Mouse (Mus musculus) limb, embryonic 12.5 days (tissue): ENCODE results near the gene Fitm1. TPM values are rescaled to one million over a fixed set of nuclear protein-coding genes. Genes with fewer than 3 reads are reported as not detected.

Experiments used
- ATAC-seq: fragments of 200-750 bp; cut with Nextera tagmentation; 2 replicates; pipeline ENCODE4 v1.8.0; 2017; ENCODE audit warnings: low read depth, moderate TSS enrichment; ENCODE audit not compliant: insufficient number of reproducible peaks, insufficient read depth, low FRiP score, low TSS enrichment
- H3K27ac ChIP-seq: fragments of 300-500 bp; sonication (generic); 2 replicates; pipeline ENCODE4 v1.5.1; 2016; ENCODE audit warnings: mild to moderate bottlenecking, moderate library complexity
- H3K27me3 ChIP-seq: fragments of 300-500 bp; sonication (generic); 2 replicates; pipeline ENCODE4 v1.6.1; 2016; ENCODE audit warnings: mild to moderate bottlenecking, moderate library complexity
- H3K36me3 ChIP-seq: fragments of 300-500 bp; sonication (generic); 2 replicates; pipeline ENCODE4 v1.6.1; 2016; ENCODE audit warnings: mild to moderate bottlenecking, moderate library complexity
- H3K4me1 ChIP-seq: fragments of 300-500 bp; sonication (generic); replicated peaks from 2 replicates; pipeline ENCODE4 v1.6.1; 2016
- H3K4me2 ChIP-seq: fragments of 300-500 bp; sonication (generic); 2 replicates; pipeline ENCODE4 v1.6.1; 2016; ENCODE audit warnings: mild to moderate bottlenecking, moderate library complexity
- H3K4me3 ChIP-seq: fragments of 300-500 bp; sonication (generic); replicated peaks from 2 replicates; pipeline ENCODE4 v1.5.1; 2016; ENCODE audit warnings: mild to moderate bottlenecking
- H3K9ac ChIP-seq: fragments of 300-500 bp; sonication (generic); replicated peaks from 2 replicates; pipeline ENCODE4 v1.6.1; 2016; ENCODE audit warnings: mild to moderate bottlenecking, moderate library complexity
- H3K9me3 ChIP-seq: fragments of 300-500 bp; sonication (generic); 2 replicates; pipeline ENCODE4 v1.6.1; 2016; ENCODE audit warnings: mild to moderate bottlenecking, moderate library complexity
- WGBS: fragments of 180-500 bp; shearing (Covaris S2); methylation state at CpG from one replicate; pipeline ENCODE4 v1.1.7; 2016; 5-methylcytosine and 5-hydroxymethylcytosine counted together
- polyA plus RNA-seq: library from polyadenylated mRNA; unstranded; fragments of >200 nt; fragmentation: Nextera tagmentation; extraction: Ambion mirVana; gene quantifications from 2 replicates; pipeline ENCODE4 v1.2.1, GENCODE M21; 2016

Gene Fitm1
- 16.0 and 16.1 TPM in 2 replicates for polyA plus RNA-seq

DNA sequence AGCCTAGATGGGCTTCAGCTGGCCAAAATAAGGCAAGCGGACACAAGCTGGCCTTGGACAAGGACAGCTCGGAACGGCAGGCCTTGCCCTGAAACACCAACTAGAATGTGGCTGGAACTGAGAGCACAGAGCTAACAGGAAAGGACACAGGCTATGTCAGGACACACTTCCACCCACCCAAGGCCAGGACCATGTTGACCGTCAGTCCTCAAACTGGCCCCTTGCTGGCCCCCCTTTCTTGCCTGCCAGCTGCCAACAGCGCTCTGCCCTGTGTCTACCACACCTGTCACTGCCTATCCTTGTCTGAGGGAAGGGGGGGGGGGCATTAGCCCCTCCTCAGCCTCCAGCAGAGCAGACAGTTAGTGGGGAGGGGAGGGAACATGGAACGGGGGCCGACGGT lies at the start of gene Fitm1:
Fitm1 (plus strand) TSS at position 316 of the 400 bp plus-strand sequence.
- 70% methylated on average over 8 of the region's 8 CpGs for WGBS
- Histone ChIP-seq H3K4me3 (peak within 1 kb of the TSS; percentile 11; the same call in 1 of the 2 replicates), H3K27me3 (no peaks in the 10 kb centered on the region), H3K4me1 (peaks cover 15% of the 10 kb centered on the region), H3K4me2 (peak within 1 kb of the TSS; percentile 23; the same call in 1 of the 2 replicates), H3K36me3 (peaks cover 12% of the 10 kb centered on the region), H3K9me3 (no peaks in the 10 kb centered on the region), H3K27ac (0 out of 2 replicates have a peak within 1 kb of the TSS, but pooled peaks have one; percentile 7), H3K9ac (peak within 1 kb of the TSS; percentile 5; the same call in 1 of the 2 replicates)
- no peak; the same call in 1 of the 2 replicates for ATAC-seq

DNA sequence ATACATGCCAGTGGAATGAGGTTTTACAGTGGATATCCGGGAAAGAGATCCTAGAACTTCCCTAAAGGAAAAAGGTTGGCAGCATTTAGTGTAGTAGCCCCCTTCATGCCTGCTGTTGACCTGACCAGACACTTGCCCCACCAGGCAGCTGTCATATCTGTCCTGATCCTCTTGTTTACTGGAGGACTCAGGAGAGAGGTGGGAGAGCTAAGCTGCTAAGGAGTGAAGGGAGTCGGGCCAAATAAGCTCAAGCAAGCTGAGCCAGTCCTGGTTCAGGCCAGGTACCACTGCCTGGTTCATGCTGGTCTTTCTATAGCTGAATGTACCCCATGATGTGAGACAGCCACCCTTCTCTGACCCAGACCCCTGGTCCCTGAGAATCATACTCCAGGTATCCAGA lies 48.7 kb upstream of the Fitm1 start:
- no peak overlapping the region for H3K4me3 ChIP-seq

DNA sequence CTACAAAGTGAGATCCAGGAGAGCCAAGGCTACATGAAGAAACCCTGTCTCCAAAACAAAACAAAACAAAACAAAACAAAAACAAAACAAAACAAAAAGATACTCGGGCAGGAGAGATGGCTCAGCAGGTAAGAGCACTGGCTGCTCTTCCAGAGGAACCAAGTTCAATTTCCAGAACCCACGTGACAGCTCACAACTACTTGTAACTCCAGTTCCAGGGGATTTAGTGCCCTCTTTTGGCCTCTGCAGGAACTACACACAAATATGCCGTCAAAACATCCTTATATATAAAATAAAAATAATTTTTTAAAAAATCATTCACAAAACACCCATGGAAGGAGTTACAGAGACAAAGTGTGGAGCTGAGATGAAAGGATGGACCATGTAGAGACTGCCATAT lies 47.5 kb upstream of the Fitm1 start:
- Histone ChIP-seq H3K27ac (no peak overlapping the region), H3K9me3 (no peaks in the 10 kb centered on the region), H3K4me1 (no peaks in the 10 kb centered on the region), H3K9ac (no peak overlapping the region), H3K4me2 (no peak overlapping the region), H3K36me3 (no peaks in the 10 kb centered on the region), H3K4me3 (no peak overlapping the region), H3K27me3 (peaks cover 36% of the 10 kb centered on the region)
- ATAC-seq: no peak
- WGBS: 21% methylated on average over 3 of the region's 3 CpGs

More for the DNA sequence above, 48.7 kb upstream of the Fitm1 start:
- Histone ChIP-seq H3K36me3 (no peaks in the 10 kb centered on the region), H3K9me3 (no peaks in the 10 kb centered on the region), H3K4me1 (no peaks in the 10 kb centered on the region), H3K27me3 (peaks cover 48% of the 10 kb centered on the region), H3K4me2 (no peak overlapping the region), H3K27ac (no peak overlapping the region), H3K9ac (no peak overlapping the region)
- 81% methylated on average over 2 of the region's 2 CpGs for WGBS
- no peak for ATAC-seq

DNA sequence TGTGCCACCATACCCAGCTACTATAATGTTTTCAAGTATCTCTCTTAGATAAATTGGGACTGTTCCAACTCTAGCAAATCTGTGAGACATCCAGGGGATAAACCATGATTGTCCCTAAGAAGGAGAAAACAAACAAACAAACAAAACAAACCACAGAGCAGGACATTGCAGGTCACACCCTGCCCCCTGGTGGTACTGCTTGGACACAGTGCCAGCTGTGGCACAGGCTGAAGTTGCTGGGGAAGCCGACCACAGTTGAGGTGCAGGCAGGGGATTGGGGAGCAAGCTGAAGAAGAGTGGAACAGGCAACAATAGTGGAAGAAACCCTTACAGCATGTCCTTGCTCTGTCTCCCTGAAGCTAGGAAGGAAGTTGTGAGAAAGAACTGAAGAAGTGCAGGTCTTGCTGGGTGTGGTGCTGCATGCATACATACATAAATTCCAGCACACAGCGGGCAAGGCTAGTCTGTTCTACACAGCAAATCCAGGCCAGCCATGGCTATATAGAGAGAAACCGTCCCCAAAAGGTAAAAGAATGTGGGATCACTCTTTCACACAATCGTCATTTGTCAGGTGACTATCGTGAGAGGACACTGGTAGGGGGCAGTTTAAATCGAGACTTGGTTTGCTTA lies 39.2 kb upstream of the Fitm1 start:
- Histone ChIP-seq H3K4me2 (no peak overlapping the region), H3K9me3 (no peaks in the 10 kb centered on the region), H3K9ac (no peak overlapping the region), H3K4me1 (peaks cover 10% of the 10 kb centered on the region), H3K27ac (no peak overlapping the region), H3K4me3 (no peak overlapping the region), H3K36me3 (no peaks in the 10 kb centered on the region), H3K27me3 (no peaks in the 10 kb centered on the region)
- WGBS: 50% methylated on average over 6 of the region's 6 CpGs
- no peak for ATAC-seq

DNA sequence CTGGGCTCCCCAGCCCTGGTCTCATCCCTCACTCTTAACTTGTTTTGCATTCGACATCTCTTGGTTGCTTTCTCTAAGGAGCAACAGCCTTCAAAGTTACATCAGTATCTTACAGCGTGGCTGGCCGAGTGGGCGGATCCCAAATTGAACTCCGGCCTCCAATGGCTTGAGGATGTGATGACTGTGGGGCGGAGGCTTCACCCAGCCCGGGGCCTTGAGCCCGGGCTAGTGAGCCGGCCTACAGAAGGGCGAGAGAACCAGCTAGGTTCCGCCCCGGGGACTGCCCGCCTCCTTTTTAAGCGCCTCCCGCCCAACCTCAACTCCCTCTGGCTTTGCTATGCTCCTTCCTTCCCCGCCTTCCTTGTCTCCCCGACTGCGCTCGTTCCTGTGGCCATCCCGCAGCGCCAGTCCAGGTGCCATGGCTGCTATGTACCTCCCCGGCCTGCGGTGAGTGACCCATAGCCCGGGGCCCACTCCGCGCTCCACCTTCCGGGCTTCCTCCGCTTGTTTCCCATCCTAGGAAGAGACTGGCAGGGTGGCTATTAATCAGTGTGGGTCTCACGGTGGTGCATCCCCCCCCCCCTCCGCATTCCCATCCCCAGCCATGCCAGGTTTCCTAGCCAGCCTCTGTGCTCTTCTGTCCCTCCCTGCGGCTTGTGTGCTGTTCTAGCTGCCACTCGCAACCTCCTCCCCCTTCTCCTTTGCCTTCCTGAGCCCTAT lies 35.2 kb upstream of the Fitm1 start, which contains the start of gene Pck2:
Pck2 (plus strand) TSS at position 200 of the 720 bp plus-strand sequence.
- Histone ChIP-seq H3K4me2 (peak within 1 kb of the TSS; percentile 83), H3K4me1 (peaks cover 13% of the 10 kb centered on the region), H3K9me3 (no peaks in the 10 kb centered on the region), H3K4me3 (peak within 1 kb of the TSS; percentile 67), H3K27ac (peak within 1 kb of the TSS; percentile 90), H3K9ac (peak within 1 kb of the TSS; percentile 75), H3K36me3 (peaks cover 30% of the 10 kb centered on the region), H3K27me3 (no peaks in the 10 kb centered on the region)
- WGBS: 2% methylated on average over 32 of the region's 32 CpGs
- ATAC-seq: peak; percentile 92

DNA sequence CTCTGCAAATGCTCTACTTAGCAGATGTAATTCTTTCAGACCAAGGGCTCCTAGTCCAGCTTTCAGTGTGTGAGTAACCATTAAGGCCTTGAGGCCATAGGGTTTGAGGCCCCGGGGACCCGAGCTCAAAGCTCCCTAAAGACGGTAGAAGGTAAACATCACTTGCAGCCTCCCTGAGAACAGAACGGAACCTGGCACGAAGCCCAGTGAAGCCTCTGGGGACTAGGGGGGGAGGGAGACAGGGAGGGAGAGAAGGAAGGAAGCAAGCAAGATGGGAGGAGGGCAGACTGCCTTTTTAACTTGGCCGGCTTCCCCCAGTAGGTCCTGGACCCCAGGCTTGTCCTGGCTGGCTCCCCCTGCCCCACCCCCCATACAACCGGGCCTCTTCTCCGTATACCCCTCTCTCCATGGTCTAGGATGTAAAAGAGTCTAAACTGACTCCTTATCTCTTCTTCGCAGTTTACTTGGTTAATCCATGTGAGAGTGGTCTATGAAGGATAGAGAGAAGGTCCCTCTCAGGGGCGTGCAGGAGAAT lies 34.6 kb upstream of the Fitm1 start:
- Histone ChIP-seq H3K27ac (peak overlapping the region; percentile 90), H3K9ac (peak overlapping the region; percentile 75), H3K4me1 (peaks cover 13% of the 10 kb centered on the region), H3K4me2 (peak overlapping the region; percentile 83), H3K27me3 (no peaks in the 10 kb centered on the region), H3K9me3 (no peaks in the 10 kb centered on the region), H3K4me3 (peak overlapping the region; percentile 67), H3K36me3 (peaks cover 36% of the 10 kb centered on the region)
- ATAC-seq: peak; percentile 40; the same call in 1 of the 2 replicates
- WGBS: 6% methylated on average over 10 of the region's 10 CpGs

DNA sequence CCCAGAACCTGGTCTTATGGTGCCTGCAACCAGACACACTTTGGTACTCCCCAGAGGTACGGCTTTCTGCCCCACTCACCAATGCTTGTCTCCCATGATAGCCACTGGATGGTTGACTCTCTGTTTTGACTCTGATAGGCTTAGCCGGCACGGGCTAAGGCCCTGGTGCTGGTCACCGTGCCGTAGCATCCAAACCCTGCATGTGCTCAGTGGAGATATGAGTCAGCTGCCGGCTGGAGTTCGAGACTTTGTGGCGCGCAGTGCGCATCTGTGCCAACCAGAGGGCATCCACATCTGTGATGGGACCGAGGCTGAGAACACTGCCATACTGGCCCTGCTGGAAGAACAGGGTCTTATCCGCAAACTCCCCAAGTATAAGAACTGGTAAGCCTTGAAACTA lies 33.1 kb upstream of the Fitm1 start:
- no peak overlapping the region for H3K4me2 ChIP-seq
- no peak overlapping the region for H3K4me3 ChIP-seq
- H3K27ac ChIP-seq: no peak overlapping the region
- H3K9me3 ChIP-seq: no peaks in the 10 kb centered on the region
- H3K9ac ChIP-seq: no peak overlapping the region
- no peaks in the 10 kb centered on the region for H3K27me3 ChIP-seq
- H3K4me1 ChIP-seq: peaks cover 13% of the 10 kb centered on the region
- H3K36me3 ChIP-seq: peaks cover 50% of the 10 kb centered on the region
- no peak for ATAC-seq
- WGBS: 96% methylated on average over 12 of the region's 12 CpGs

DNA sequence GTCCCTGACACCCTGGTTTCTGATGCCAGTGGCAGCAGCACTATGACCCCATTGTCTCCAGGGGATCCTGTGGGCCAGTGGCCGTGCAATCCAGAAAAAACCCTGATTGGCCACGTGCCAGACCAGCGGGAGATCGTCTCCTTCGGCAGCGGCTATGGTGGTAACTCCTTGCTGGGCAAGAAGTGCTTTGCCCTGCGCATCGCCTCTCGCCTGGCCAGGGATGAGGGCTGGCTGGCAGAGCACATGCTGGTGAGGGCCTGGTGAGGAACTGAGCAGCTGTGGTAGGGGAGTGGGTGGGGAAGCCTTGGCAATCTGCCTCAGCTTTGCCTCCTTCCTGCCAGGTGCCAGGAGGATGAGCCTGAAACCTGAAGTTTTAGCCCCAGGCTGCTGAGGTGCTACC lies 31.1 kb upstream of the Fitm1 start:
- H3K9me3 ChIP-seq: no peaks in the 10 kb centered on the region
- no peak overlapping the region for H3K4me3 ChIP-seq
- ATAC-seq: no peak
- 88% methylated on average over 9 of the region's 9 CpGs for WGBS
- no peaks in the 10 kb centered on the region for H3K27me3 ChIP-seq
- H3K4me1 ChIP-seq: peaks cover 13% of the 10 kb centered on the region
- H3K9ac ChIP-seq: no peak overlapping the region
- H3K36me3 ChIP-seq: peaks cover 70% of the 10 kb centered on the region
- H3K4me2 ChIP-seq: no peak overlapping the region
- H3K27ac ChIP-seq: no peak overlapping the region

DNA sequence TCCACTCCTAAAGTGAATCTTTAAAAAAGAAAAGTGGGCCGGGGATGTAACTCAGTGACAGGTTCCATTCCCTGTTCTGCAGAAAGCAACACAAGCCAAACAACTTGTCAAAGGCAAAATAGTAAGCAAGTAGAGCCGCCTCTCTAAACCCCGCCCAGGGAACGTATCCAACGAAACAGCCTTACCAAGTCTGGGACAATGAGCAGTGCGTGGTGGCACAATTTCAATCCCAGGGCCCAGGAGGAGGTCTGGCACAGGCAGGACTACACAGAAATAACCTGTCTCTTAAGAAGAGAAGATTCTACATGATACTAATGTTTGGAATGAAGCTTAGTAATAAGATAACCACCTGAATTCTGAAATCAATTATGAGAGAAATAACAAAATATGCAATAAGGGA lies 25.2 kb upstream of the Fitm1 start:
- no peak for ATAC-seq
- H3K27me3 ChIP-seq: no peaks in the 10 kb centered on the region
- no peak overlapping the region for H3K4me3 ChIP-seq
- WGBS: 87% methylated on average over 6 of the region's 6 CpGs
- no peaks in the 10 kb centered on the region for H3K9me3 ChIP-seq
- H3K9ac ChIP-seq: no peak overlapping the region
- no peak overlapping the region for H3K27ac ChIP-seq
- H3K4me1 ChIP-seq: no peaks in the 10 kb centered on the region
- H3K4me2 ChIP-seq: no peak overlapping the region
- H3K36me3 ChIP-seq: peaks cover 55% of the 10 kb centered on the region

DNA sequence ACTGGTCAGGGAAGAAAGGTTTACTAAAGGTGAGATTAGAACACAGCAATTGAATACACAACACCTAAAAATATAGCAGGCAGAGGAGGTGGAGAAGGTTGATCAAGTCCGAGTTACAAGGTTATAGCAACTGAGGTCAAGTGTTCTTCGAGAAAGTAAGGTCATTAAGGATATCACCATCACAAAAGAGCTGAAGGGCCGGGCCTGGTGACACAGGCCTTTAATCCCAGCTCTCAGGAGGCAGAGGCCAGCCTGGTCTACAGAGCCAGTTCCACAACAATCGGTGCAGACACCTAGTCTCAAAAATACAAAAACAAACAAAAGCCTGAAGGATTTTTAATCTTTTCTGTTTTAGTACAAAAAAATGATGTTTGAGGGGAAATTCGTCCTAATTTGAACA lies 24.1 kb upstream of the Fitm1 start:
- no peak for ATAC-seq
- Histone ChIP-seq H3K36me3 (peaks cover 44% of the 10 kb centered on the region), H3K27me3 (no peaks in the 10 kb centered on the region), H3K9me3 (no peaks in the 10 kb centered on the region), H3K4me1 (no peaks in the 10 kb centered on the region), H3K4me3 (no peak overlapping the region), H3K9ac (no peak overlapping the region), H3K27ac (no peak overlapping the region), H3K4me2 (no peak overlapping the region)
- 74% methylated on average over 5 of the region's 5 CpGs for WGBS

DNA sequence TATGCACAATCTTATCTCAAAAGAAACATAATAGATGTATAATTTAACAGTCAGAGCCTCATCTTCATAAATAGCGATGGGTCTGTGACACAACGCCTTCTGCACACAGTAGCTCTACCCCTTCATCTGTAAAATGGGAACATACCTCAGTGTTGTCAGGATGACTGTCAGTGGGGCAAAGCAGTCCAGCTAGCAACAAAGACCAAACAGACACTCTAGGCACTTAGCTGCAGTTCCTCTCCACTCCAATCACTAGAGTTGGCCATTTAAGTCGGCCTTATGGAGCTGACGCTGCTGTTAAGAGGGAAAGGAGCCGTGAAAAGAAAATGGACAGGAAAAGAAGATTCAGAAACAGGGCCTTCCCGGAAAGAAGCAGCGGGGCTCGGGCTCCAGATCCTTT lies 23.6 kb upstream of the Fitm1 start:
- Histone ChIP-seq H3K27me3 (no peaks in the 10 kb centered on the region), H3K9ac (no peak overlapping the region), H3K9me3 (no peaks in the 10 kb centered on the region), H3K36me3 (peaks cover 40% of the 10 kb centered on the region), H3K4me2 (no peak overlapping the region), H3K4me1 (no peaks in the 10 kb centered on the region), H3K27ac (no peak overlapping the region), H3K4me3 (no peak overlapping the region)
- ATAC-seq: no peak
- 93% methylated on average over 8 of the region's 8 CpGs for WGBS
